Mouse (Mus musculus): ENCODE results near the gene Serpinb6e. TPM values are rescaled to one million over a fixed set of nuclear protein-coding genes. Genes with fewer than 3 reads are reported as not detected.

The Serpinb6e gene
- not detected for polyA plus RNA-seq (2014; fragmentation: Illumina TruSeq; extraction: RNeasy Lipid Tissue Mini Kit (QIAGEN cat#74804); ENCODE audit: low read depth, low replicate concordance)

GRCm38 (mm10) chr13:33843308-33843707, at the start of gene Serpinb6e:
Serpinb6e (minus strand) TSS chr13:33843408.

Other genes starting within 250 kb of the Serpinb6e start
- gene Serpinb6d, start 182.0 kb downstream of the Serpinb6e start, polyA plus RNA-seq (2014; fragmentation: Illumina TruSeq; extraction: RNeasy Lipid Tissue Mini Kit (QIAGEN cat#74804); ENCODE audit: low read depth, low replicate concordance) = not detected
- gene Serpinb6c, start 62.3 kb upstream of the Serpinb6e start, polyA plus RNA-seq (2014; fragmentation: Illumina TruSeq; extraction: RNeasy Lipid Tissue Mini Kit (QIAGEN cat#74804); ENCODE audit: low read depth, low replicate concordance) = not detected
- gene Nqo2, start 121.3 kb upstream of the Serpinb6e start, polyA plus RNA-seq (2014; fragmentation: Illumina TruSeq; extraction: RNeasy Lipid Tissue Mini Kit (QIAGEN cat#74804); ENCODE audit: low read depth, low replicate concordance) = 47.1 TPM
- gene Ripk1, start 159.0 kb upstream of the Serpinb6e start, polyA plus RNA-seq (2014; fragmentation: Illumina TruSeq; extraction: RNeasy Lipid Tissue Mini Kit (QIAGEN cat#74804); ENCODE audit: low read depth, low replicate concordance) = 6.6 TPM
- 140 TPM for gene Serpinb6a, start 159.4 kb upstream of the Serpinb6e start, polyA plus RNA-seq (2014; fragmentation: Illumina TruSeq; extraction: RNeasy Lipid Tissue Mini Kit (QIAGEN cat#74804); ENCODE audit: low read depth, low replicate concordance)
- gene Bphl, start 194.2 kb upstream of the Serpinb6e start, polyA plus RNA-seq (2014; fragmentation: Illumina TruSeq; extraction: RNeasy Lipid Tissue Mini Kit (QIAGEN cat#74804); ENCODE audit: low read depth, low replicate concordance) = 40.8 TPM
- gene Tubb2a, start 234.6 kb upstream of the Serpinb6e start, polyA plus RNA-seq (2014; fragmentation: Illumina TruSeq; extraction: RNeasy Lipid Tissue Mini Kit (QIAGEN cat#74804); ENCODE audit: low read depth, low replicate concordance) = 46.2 TPM